Mouse (Mus musculus) left cerebral cortex, adult 11 months (tissue): Measurements from ENCODE around the gene Gtf2h1.
A peak's percentile ranks its signal among the peaks of the same experiment; 100 is the strongest.
"Not testable (repeated sequence)": the region's sequence is repeated elsewhere in the genome, so short reads cannot be mapped to it uniquely, and the experiment has no call there.

Source experiments
- DNase-seq: peaks from one replicate; pipeline ENCODE4 v3.0.0; 2022; ENCODE audit warnings: low spot score

Gtf2h1 gene

GRCm38 (mm10) chr7:46830799-46831590 lies 35.1 kb downstream of the Gtf2h1 start:
- DNase-seq = no peak

- no peak for DNase-seq
Observed at GRCm38 (mm10) chr7:46831693-46832092, 35.8 kb downstream of the Gtf2h1 start.

- DNase-seq = not testable (repeated sequence)
Observed at GRCm38 (mm10) chr7:46832112-46832810, 36.4 kb downstream of the Gtf2h1 start.

GRCm38 (mm10) chr7:46833266-46833665 lies 37.4 kb downstream of the Gtf2h1 start:
- no peak for DNase-seq

GRCm38 (mm10) chr7:46833670-46834255 lies 37.9 kb downstream of the Gtf2h1 start:
- no peak for DNase-seq

- DNase-seq = no peak
Observed at GRCm38 (mm10) chr7:46834994-46835610, 39.2 kb downstream of the Gtf2h1 start.

- no peak for DNase-seq
Observed at GRCm38 (mm10) chr7:46836357-46836756, 40.5 kb downstream of the Gtf2h1 start.

GRCm38 (mm10) chr7:46837073-46837472 lies 41.2 kb downstream of the Gtf2h1 start:
- no peak for DNase-seq

GRCm38 (mm10) chr7:46838104-46838671 lies 42.3 kb downstream of the Gtf2h1 start:
- no peak for DNase-seq

GRCm38 (mm10) chr7:46838891-46839302 lies 43.0 kb downstream of the Gtf2h1 start:
- DNase-seq = peak; percentile 78

- no peak for DNase-seq
Observed at GRCm38 (mm10) chr7:46839446-46839845, 43.5 kb downstream of the Gtf2h1 start.

GRCm38 (mm10) chr7:46839861-46840260 lies 44.0 kb downstream of the Gtf2h1 start:
- no peak for DNase-seq

- DNase-seq = no peak
Observed at GRCm38 (mm10) chr7:46840326-46840725, 44.4 kb downstream of the Gtf2h1 start.

GRCm38 (mm10) chr7:46840787-46841525 lies 45.1 kb downstream of the Gtf2h1 start, which contains the start of gene Ldha:
Ldha (plus strand) TSS chr7:46841475.
- DNase-seq = no peak

- no peak for DNase-seq
Observed at GRCm38 (mm10) chr7:46842278-46842677, 46.4 kb downstream of the Gtf2h1 start.

- DNase-seq = no peak
Observed at GRCm38 (mm10) chr7:46843576-46843975, 47.7 kb downstream of the Gtf2h1 start.

- peak; percentile 79 for DNase-seq
Observed at GRCm38 (mm10) chr7:46845211-46845977, 49.5 kb downstream of the Gtf2h1 start.

- no peak for DNase-seq
Observed at GRCm38 (mm10) chr7:46845978-46846485, 50.1 kb downstream of the Gtf2h1 start.

- DNase-seq = no peak
Observed at GRCm38 (mm10) chr7:46846486-46847244, 50.8 kb downstream of the Gtf2h1 start.

- no peak for DNase-seq
Observed at GRCm38 (mm10) chr7:46849287-46849686, 53.4 kb downstream of the Gtf2h1 start.
